Mouse (Mus musculus) G1E (cell line): ENCODE results near the gene Creg2. TPM values are rescaled to one million over a fixed set of nuclear protein-coding genes. Genes with fewer than 3 reads are reported as not detected.

Experiments used
- ATAC-seq: 2 replicates; pipeline ENCODE4 v1.8.0; 2016; ENCODE audit warnings: mild to moderate bottlenecking; ENCODE audit not compliant: insufficient number of reproducible peaks, poor library complexity, low FRiP score, severe bottlenecking; ENCODE audit errors: extremely low read depth
- DNase-seq: peaks from one replicate; pipeline ENCODE4 v3.0.0; 2012; ENCODE audit warnings: low spot score
- H3K27me3 ChIP-seq: 2 replicates; pipeline ENCODE4 v1.6.1; 2012; ENCODE audit warnings: mild to moderate bottlenecking, low read length, inconsistent platforms; ENCODE audit not compliant: insufficient read depth
- H3K36me3 ChIP-seq: replicated peaks from 2 replicates; pipeline ENCODE3; 2012; ENCODE audit warnings: mild to moderate bottlenecking, inconsistent platforms
- H3K4me1 ChIP-seq: 2 replicates; pipeline ENCODE4 v1.6.1; 2012; ENCODE audit warnings: low read depth, low read length, inconsistent platforms, mixed read lengths; ENCODE audit not compliant: insufficient read depth
- H3K4me3 ChIP-seq: 2 replicates; pipeline ENCODE4 v1.5.1; 2012; ENCODE audit warnings: low read depth, mild to moderate bottlenecking, inconsistent platforms, low read length, moderate library complexity, mixed read lengths
- H3K9me3 ChIP-seq: replicated peaks from 2 replicates; pipeline ENCODE4 v1.6.1; 2012; ENCODE audit warnings: inconsistent platforms
- CTCF ChIP-seq: IDR thresholded peaks from 2 replicates; pipeline ENCODE4 v1.5.1; 2012; ENCODE audit warnings: low read depth, low read length, inconsistent platforms, mixed read lengths
- GATA1 ChIP-seq: IDR thresholded peaks from 2 replicates; pipeline ENCODE4 v1.6.1; 2012; ENCODE audit warnings: borderline replicate concordance, low read length, inconsistent platforms, mixed read lengths
- GATA2 ChIP-seq: IDR thresholded peaks from 2 replicates; pipeline ENCODE4 v1.6.1; 2012; ENCODE audit warnings: low read depth, low read length, inconsistent platforms, borderline replicate concordance
- POLR2AphosphoS5 ChIP-seq: IDR thresholded peaks from 2 replicates; pipeline ENCODE4 v1.6.1; 2012; ENCODE audit warnings: low read depth, low read length, inconsistent platforms; ENCODE audit not compliant: insufficient replicate concordance
- TAL1 ChIP-seq: conservative IDR thresholded peaks from 2 replicates; pipeline ENCODE4 v1.6.1; 2012; ENCODE audit warnings: low read depth, low read length, inconsistent platforms, mixed read lengths
- polyA plus RNA-seq: library from polyadenylated mRNA; stranded (reverse); fragments of >175 nt; gene quantifications from 2 replicates; pipeline ENCODE4 v1.2.3, GENCODE M21; 2012
- total RNA-seq, 2 experiments: library from RNA; stranded (forward) in 1 of 2; stranded (reverse) in 1 of 2; fragments of 200-1000 nt in 1 of 2; fragments of >200 nt in 1 of 2; fragmentation: Nextera tagmentation in 1 of 2; gene quantifications; 2 replicates each; pipeline ENCODE4 v1.2.3; 2014 to 2017

Gene Creg2
- total and polyA plus RNA-seq, 3 experiments: 0.05 TPM; not detected in 2

DNA sequence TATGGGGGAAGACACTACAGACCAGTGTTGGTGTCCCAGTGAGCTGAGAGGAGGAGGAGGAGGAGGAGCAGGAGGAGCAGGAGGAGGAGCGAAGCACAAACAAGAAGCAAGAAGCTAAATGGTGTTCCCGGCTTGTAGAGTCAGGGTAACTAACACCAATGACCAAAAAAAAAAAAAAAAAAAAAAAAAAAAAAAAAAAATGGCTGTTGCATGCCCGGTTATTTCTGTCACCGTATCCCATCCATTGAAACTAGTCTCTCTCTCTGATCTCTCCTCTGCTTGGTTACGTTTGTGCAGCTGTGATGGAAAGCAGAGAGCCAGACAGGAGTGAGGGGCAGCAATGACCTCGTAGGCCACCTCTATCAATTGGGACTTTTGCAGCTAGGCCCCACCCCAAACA, 35.7 kb downstream of the Creg2 start:
- no peaks in the 10 kb centered on the region for H3K36me3 ChIP-seq
- peaks cover 9% of the 10 kb centered on the region for H3K27me3 ChIP-seq
- ATAC-seq (no peak), DNase-seq (no peak)
- H3K4me3 ChIP-seq: no peak overlapping the region; the same call in 1 of the 2 replicates
- TF ChIP-seq CTCF (no peak), POLR2AphosphoS5 (no peak), GATA1 (no peak), TAL1 (no peak), GATA2 (no peak)
- peaks cover 55% of the 10 kb centered on the region for H3K4me1 ChIP-seq
- no peaks in the 10 kb centered on the region for H3K9me3 ChIP-seq

DNA sequence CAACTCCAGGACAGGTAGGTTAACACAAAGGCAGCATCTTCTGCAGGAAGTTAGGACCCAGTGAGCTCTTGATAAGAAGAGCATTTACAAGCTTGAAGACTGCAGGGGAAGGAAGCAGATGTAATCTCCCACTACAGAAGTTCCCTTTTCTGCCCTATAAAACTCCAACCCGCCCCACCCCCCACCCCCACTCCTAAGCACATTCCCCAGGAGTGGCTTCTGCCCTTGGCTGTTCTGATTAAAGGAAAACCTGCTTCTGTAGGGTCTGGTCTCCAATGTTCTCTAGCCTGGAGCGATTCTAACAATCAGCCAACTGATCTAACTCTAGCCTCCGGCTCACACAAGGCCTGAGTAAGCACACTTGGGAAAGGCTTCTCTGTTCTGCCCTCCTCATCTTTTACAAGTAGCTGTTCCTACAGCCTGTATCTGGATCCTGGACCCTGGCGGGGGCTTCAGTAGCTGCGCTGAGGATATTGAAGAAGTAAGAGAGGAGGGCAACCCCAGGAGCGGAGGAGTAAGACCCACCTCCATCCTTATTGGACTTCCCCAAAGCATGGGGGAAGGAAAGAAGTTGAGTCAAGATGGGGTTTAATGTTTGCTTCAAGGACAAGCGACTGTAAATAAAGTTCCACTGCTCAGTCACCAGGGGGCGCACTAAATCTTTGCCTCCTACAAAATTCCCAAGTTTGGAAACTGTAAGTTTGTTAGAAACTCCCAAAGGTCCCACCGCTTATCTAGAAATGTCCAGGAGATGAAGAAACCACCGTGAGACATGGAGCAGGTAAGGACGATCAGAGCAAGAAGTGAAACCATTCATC, 36.6 kb downstream of the Creg2 start:
- DNase-seq (peak; percentile 81), ATAC-seq (peak; percentile 93)
- Histone ChIP-seq H3K36me3 (no peaks in the 10 kb centered on the region), H3K9me3 (no peaks in the 10 kb centered on the region), H3K27me3 (peaks cover 9% of the 10 kb centered on the region), H3K4me1 (peaks cover 59% of the 10 kb centered on the region), H3K4me3 (peak overlapping the region; percentile 57; the same call in 1 of the 2 replicates)
- TF ChIP-seq CTCF (peak; percentile 73), POLR2AphosphoS5 (no peak), TAL1 (peak; percentile 61)

DNA sequence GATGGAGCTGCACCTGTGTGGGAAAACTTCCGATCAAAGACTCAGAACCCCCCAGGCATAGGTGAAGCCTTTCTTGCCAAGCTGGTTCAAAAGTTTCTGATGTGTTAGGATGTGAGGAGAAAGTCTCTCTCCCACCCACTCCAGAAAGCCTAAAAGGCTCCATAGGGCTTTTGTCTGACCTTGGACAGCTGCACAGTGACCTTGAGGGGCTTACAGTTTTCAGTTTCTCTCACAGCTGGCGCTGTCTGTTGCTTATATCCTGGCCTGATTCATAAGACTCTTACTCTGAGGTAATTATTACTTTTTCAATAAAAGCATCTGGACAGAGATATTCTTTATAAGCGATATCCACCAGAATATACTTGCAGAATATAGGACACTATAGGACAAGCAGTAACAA, 38.2 kb downstream of the Creg2 start:
- Histone ChIP-seq H3K4me3 (no peak overlapping the region), H3K4me1 (peaks cover 73% of the 10 kb centered on the region), H3K9me3 (no peaks in the 10 kb centered on the region), H3K27me3 (no peaks in the 10 kb centered on the region), H3K36me3 (no peaks in the 10 kb centered on the region)
- ATAC-seq (no peak), DNase-seq (no peak)
- TF ChIP-seq GATA1: no peak
- no peak for TF ChIP-seq GATA2
- TF ChIP-seq CTCF: no peak
- no peak for TF ChIP-seq TAL1
- TF ChIP-seq POLR2AphosphoS5: no peak

DNA sequence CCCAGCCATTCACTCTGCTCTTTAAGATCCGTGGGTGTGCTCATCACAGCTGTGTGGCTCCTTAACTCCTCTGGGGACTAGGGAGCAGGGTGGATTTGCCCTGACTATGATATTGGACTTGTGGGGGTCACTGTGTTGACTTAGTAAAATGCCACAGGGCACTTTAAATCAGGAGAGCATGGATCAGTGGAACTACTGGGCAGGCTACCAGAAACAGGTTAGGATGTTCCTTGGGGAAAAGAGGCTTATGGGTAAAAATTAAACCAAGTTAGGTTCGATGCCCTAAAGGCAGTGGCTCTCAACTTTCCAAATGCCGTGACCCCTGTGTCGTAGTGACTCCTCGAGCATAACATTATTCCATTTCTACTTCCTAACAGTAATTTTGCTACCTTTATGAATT, 38.8 kb downstream of the Creg2 start:
- ATAC-seq (no peak), DNase-seq (no peak)
- Histone ChIP-seq H3K36me3 (no peaks in the 10 kb centered on the region), H3K4me3 (no peak overlapping the region), H3K9me3 (no peaks in the 10 kb centered on the region), H3K27me3 (no peaks in the 10 kb centered on the region), H3K4me1 (peaks cover 73% of the 10 kb centered on the region)
- TF ChIP-seq POLR2AphosphoS5 (no peak), GATA1 (no peak), TAL1 (no peak), GATA2 (no peak), CTCF (no peak)

DNA sequence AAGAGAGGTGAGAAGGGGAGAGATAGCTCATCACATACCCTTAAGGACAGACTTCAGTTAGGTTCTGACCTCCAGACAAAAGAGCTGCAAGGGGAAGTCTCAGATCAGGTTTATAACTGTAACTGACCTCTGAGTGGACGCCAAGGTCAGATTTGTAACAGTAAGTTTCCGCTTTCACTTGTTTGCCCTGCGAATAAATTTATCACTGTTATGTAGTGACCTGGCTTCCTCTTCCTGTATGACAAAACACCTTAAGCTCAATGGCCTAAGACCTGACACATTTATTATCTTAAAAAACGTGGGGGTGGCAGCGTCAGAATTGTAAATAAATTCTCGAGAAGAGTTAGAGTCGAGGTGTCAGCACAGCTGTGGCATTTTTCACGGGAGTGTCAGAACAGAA, 42.7 kb downstream of the Creg2 start:
- Histone ChIP-seq H3K4me3 (no peak overlapping the region), H3K9me3 (no peaks in the 10 kb centered on the region), H3K4me1 (peaks cover 66% of the 10 kb centered on the region), H3K27me3 (peaks cover 4% of the 10 kb centered on the region; the same call in 1 of the 2 replicates), H3K36me3 (no peaks in the 10 kb centered on the region)
- DNase-seq (no peak), ATAC-seq (no peak)
- no peak for TF ChIP-seq TAL1
- TF ChIP-seq GATA1: no peak
- TF ChIP-seq GATA2: no peak
- no peak for TF ChIP-seq POLR2AphosphoS5
- no peak for TF ChIP-seq CTCF

DNA sequence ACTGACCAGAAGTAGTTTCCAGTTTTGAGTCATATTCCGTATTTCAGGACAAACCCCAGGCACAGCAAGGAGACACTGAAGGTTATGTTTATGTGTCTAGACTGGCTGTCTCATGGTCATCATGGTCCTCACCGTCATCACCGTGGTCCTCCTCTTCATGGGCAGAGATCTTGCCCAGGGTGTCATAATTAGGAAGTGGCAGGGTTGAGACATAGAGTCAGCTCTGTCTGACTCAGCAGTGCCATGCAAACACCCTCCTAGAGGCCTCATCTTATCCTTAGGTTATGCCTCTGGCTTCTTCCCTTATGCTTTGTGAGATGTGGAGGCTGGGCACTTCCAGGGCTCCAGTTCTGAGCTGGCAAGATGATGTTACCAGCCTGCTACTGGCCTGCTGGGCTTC, 48.8 kb downstream of the Creg2 start:
- no peaks in the 10 kb centered on the region for H3K36me3 ChIP-seq
- H3K9me3 ChIP-seq: peaks cover 3% of the 10 kb centered on the region; the same call in 1 of the 2 replicates
- ATAC-seq (no peak), DNase-seq (no peak)
- TF ChIP-seq GATA2 (no peak), TAL1 (no peak), GATA1 (no peak), POLR2AphosphoS5 (no peak), CTCF (no peak)
- no peak overlapping the region for H3K4me3 ChIP-seq
- peaks cover 46% of the 10 kb centered on the region for H3K4me1 ChIP-seq
- H3K27me3 ChIP-seq: peaks cover 13% of the 10 kb centered on the region; the same call in 1 of the 2 replicates
